Mouse (Mus musculus) forebrain, postnatal 0 days (tissue): ENCODE measurements around the gene Synpo2l. TPM values are rescaled to one million over a fixed set of nuclear protein-coding genes. Genes with fewer than 3 reads are reported as not detected.

Source experiments
- ATAC-seq: fragments of 200-750 bp; cut with Nextera tagmentation; 2 replicates; pipeline ENCODE4 v1.8.0; 2017; ENCODE audit warnings: mild to moderate bottlenecking, moderate library complexity
- DNase-seq: peaks from one replicate; pipeline ENCODE4 v3.0.0-alpha.2; 2015
- H3K27ac ChIP-seq: fragments of 300-500 bp; sonication (generic); 2 replicates; pipeline ENCODE4 v1.5.1; 2014; ENCODE audit warnings: low read depth, mild to moderate bottlenecking, antibody characterized with exemption, low read length, moderate library complexity, mixed read lengths
- H3K27me3 ChIP-seq: fragments of 300-500 bp; sonication (generic); 2 replicates; pipeline ENCODE4 v1.6.1; 2014; ENCODE audit warnings: mild to moderate bottlenecking, low read length, mixed read lengths; ENCODE audit not compliant: insufficient read depth
- H3K36me3 ChIP-seq: fragments of 300-500 bp; sonication (generic); 2 replicates; pipeline ENCODE4 v1.6.1; 2014; ENCODE audit warnings: mild to moderate bottlenecking, moderate library complexity; ENCODE audit not compliant: insufficient read depth
- H3K4me1 ChIP-seq: fragments of 300-500 bp; sonication (generic); 2 replicates; pipeline ENCODE4 v1.6.1; 2014; ENCODE audit warnings: antibody characterized with exemption; ENCODE audit not compliant: insufficient read depth
- H3K4me2 ChIP-seq: fragments of 300-500 bp; sonication (generic); 2 replicates; pipeline ENCODE4 v1.6.1; 2014; ENCODE audit warnings: low read depth, mild to moderate bottlenecking, moderate library complexity
- H3K4me3 ChIP-seq: fragments of 300-500 bp; sonication (generic); 2 replicates; pipeline ENCODE4 v1.5.1; 2014; ENCODE audit warnings: low read depth, low read length, mixed read lengths
- H3K9ac ChIP-seq: fragments of 300-500 bp; sonication (generic); 2 replicates; pipeline ENCODE4 v1.6.1; 2014; ENCODE audit warnings: mild to moderate bottlenecking
- H3K9me3 ChIP-seq: fragments of 300-500 bp; sonication (generic); 2 replicates; pipeline ENCODE4 v1.6.1; 2016; ENCODE audit warnings: low read length
- CTCF ChIP-seq: sonication (generic); IDR thresholded peaks from 2 replicates; pipeline ENCODE4 v1.5.1; 2016; ENCODE audit warnings: antibody characterized with exemption, control low read depth, low read depth
- WGBS: fragments of 180-500 bp; shearing (Covaris S2); extraction: QIAGEN DNeasy Blood & Tissue Kit; methylation state at CpG from one replicate; pipeline ENCODE4 v1.1.7; 2014; 5-methylcytosine and 5-hydroxymethylcytosine counted together
- polyA plus RNA-seq: library from polyadenylated mRNA; unstranded; fragments of >200 nt; fragmentation: Nextera tagmentation; extraction: Ambion mirVana; gene quantifications from 2 replicates; pipeline ENCODE4 v1.2.1, GENCODE M21; 2015
- total RNA-seq: library from RNA; depleted of rRNA; stranded (reverse); fragments of >200 nt; gene quantifications from 2 replicates; pipeline ENCODE4 v1.2.3, GENCODE M21; 2014

Gene Synpo2l
- total and polyA plus RNA-seq, 2 experiments from 2014 or later = 0.17 to 0.24 TPM

GRCm38 (mm10) chr14:20635546-20635945 lies 32.6 kb downstream of the Synpo2l start:
- WGBS = 95% methylated on average over 2 of the region's 2 CpGs
- no peak for TF ChIP-seq CTCF
- no peak overlapping the region for H3K4me3 ChIP-seq

GRCm38 (mm10) chr14:20631253-20631652 lies 36.9 kb downstream of the Synpo2l start:
- TF ChIP-seq CTCF = no peak
- Histone ChIP-seq H3K36me3 (no peaks in the 10 kb centered on the region), H3K4me3 (no peak overlapping the region), H3K9ac (no peak overlapping the region), H3K4me1 (no peaks in the 10 kb centered on the region), H3K27me3 (no peaks in the 10 kb centered on the region), H3K27ac (no peak overlapping the region), H3K4me2 (no peak overlapping the region), H3K9me3 (no peaks in the 10 kb centered on the region)
- DNase-seq = no peak
- WGBS = 74% methylated on average over 4 of the region's 4 CpGs
- no peak for ATAC-seq

More at GRCm38 (mm10) chr14:20635546-20635945, 32.6 kb downstream of the Synpo2l start:
- Histone ChIP-seq H3K36me3 (no peaks in the 10 kb centered on the region), H3K9me3 (no peaks in the 10 kb centered on the region), H3K27me3 (no peaks in the 10 kb centered on the region), H3K4me1 (no peaks in the 10 kb centered on the region), H3K4me2 (no peak overlapping the region), H3K27ac (no peak overlapping the region), H3K9ac (no peak overlapping the region)
- ATAC-seq = no peak
- no peak for DNase-seq

GRCm38 (mm10) chr14:20626971-20627370 lies 41.2 kb downstream of the Synpo2l start:
- Histone ChIP-seq H3K9ac (no peak overlapping the region), H3K4me3 (no peak overlapping the region), H3K27ac (no peak overlapping the region), H3K9me3 (no peaks in the 10 kb centered on the region), H3K4me1 (no peaks in the 10 kb centered on the region), H3K27me3 (no peaks in the 10 kb centered on the region), H3K36me3 (no peaks in the 10 kb centered on the region), H3K4me2 (no peak overlapping the region)
- no peak for ATAC-seq
- 87% methylated on average over 3 of the region's 3 CpGs for WGBS
- no peak for TF ChIP-seq CTCF
- no peak for DNase-seq

- H3K9ac ChIP-seq = no peak overlapping the region
- H3K4me3 ChIP-seq = no peak overlapping the region
- no peak overlapping the region for H3K4me2 ChIP-seq
- no peaks in the 10 kb centered on the region for H3K4me1 ChIP-seq
- H3K27me3 ChIP-seq = no peaks in the 10 kb centered on the region
- H3K9me3 ChIP-seq = no peaks in the 10 kb centered on the region
- no peak for ATAC-seq
- H3K27ac ChIP-seq = no peak overlapping the region
- DNase-seq = no peak
- TF ChIP-seq CTCF = no peak
- H3K36me3 ChIP-seq = no peaks in the 10 kb centered on the region
- WGBS = 73% methylated on average over 2 of the region's 2 CpGs
These were observed 41.7 kb downstream of the Synpo2l start for GRCm38 (mm10) chr14:20626447-20626846.

GRCm38 (mm10) chr14:20622907-20623306 lies 45.2 kb downstream of the Synpo2l start:
- H3K27me3 ChIP-seq = no peaks in the 10 kb centered on the region
- H3K4me1 ChIP-seq = no peaks in the 10 kb centered on the region
- 87% methylated on average over 3 of the region's 3 CpGs for WGBS
- H3K9ac ChIP-seq = no peak overlapping the region
- no peak for TF ChIP-seq CTCF
- H3K27ac ChIP-seq = no peak overlapping the region
- ATAC-seq (no peak), DNase-seq (no peak)
- H3K36me3 ChIP-seq = no peaks in the 10 kb centered on the region
- H3K4me3 ChIP-seq = no peak overlapping the region
- no peaks in the 10 kb centered on the region for H3K9me3 ChIP-seq
- H3K4me2 ChIP-seq = no peak overlapping the region

GRCm38 (mm10) chr14:20622412-20622811 lies 45.7 kb downstream of the Synpo2l start:
- Histone ChIP-seq H3K27me3 (no peaks in the 10 kb centered on the region), H3K9me3 (no peaks in the 10 kb centered on the region), H3K27ac (no peak overlapping the region), H3K36me3 (no peaks in the 10 kb centered on the region), H3K4me2 (no peak overlapping the region), H3K4me1 (no peaks in the 10 kb centered on the region), H3K9ac (no peak overlapping the region), H3K4me3 (no peak overlapping the region)
- 85% methylated on average over 2 of the region's 2 CpGs for WGBS
- ATAC-seq (no peak), DNase-seq (no peak)
- TF ChIP-seq CTCF = no peak

- H3K36me3 ChIP-seq = no peaks in the 10 kb centered on the region
- no peak overlapping the region for H3K9ac ChIP-seq
- TF ChIP-seq CTCF = no peak
- ATAC-seq (no peak), DNase-seq (peak; percentile 34)
- H3K27ac ChIP-seq = no peak overlapping the region
- no peaks in the 10 kb centered on the region for H3K9me3 ChIP-seq
- no peak overlapping the region for H3K4me2 ChIP-seq
- no peaks in the 10 kb centered on the region for H3K4me1 ChIP-seq
- no peaks in the 10 kb centered on the region for H3K27me3 ChIP-seq
- no peak overlapping the region for H3K4me3 ChIP-seq
- 66% methylated on average over 2 of the region's 2 CpGs for WGBS
These were observed 46.3 kb downstream of the Synpo2l start for GRCm38 (mm10) chr14:20621903-20622302.

- H3K9me3 ChIP-seq = no peaks in the 10 kb centered on the region
- no peaks in the 10 kb centered on the region for H3K4me1 ChIP-seq
- no peaks in the 10 kb centered on the region for H3K27me3 ChIP-seq
- no peak overlapping the region for H3K4me3 ChIP-seq
- TF ChIP-seq CTCF = no peak
- H3K9ac ChIP-seq = no peak overlapping the region
- no peak overlapping the region for H3K4me2 ChIP-seq
- H3K27ac ChIP-seq = peak overlapping the region; percentile 16; the same call in 1 of the 2 replicates
- H3K36me3 ChIP-seq = no peaks in the 10 kb centered on the region
- DNase-seq (peak; percentile 30), ATAC-seq (peak; percentile 50)
These were observed 49.0 kb downstream of the Synpo2l start for GRCm38 (mm10) chr14:20619131-20619530.
